Mouse (Mus musculus) megakaryocyte-erythroid progenitor cell, adult 5-6 weeks (primary cell): Measurements from ENCODE around the gene Prpf40b. TPM values are rescaled to one million over a fixed set of nuclear protein-coding genes. Genes with fewer than 3 reads are reported as not detected.
"Not testable (repeated sequence)": the region's sequence is repeated elsewhere in the genome, so short reads cannot be mapped to it uniquely, and the experiment has no call there.

Experiments used
- ATAC-seq: replicated peaks from 2 replicates; pipeline ENCODE4 v1.8.0; 2016; ENCODE audit warnings: mild to moderate bottlenecking, inconsistent platforms; ENCODE audit not compliant: severe bottlenecking, poor library complexity, low FRiP score, low TSS enrichment
- total RNA-seq, 2 experiments: library from RNA; stranded (forward) in 1 of 2; stranded (reverse) in 1 of 2; fragments of 200-1000, 215-1000 nt in 1 of 2; fragments of >200 nt in 1 of 2; fragmentation: Nextera tagmentation in 1 of 2; gene quantifications; 2 replicates each; pipeline ENCODE4 v1.2.3; 2014 to 2017

Prpf40b gene
- total RNA-seq (2014; fragmentation: Nextera tagmentation) (26.2 and 41.2 TPM in 2 replicates), total RNA-seq (2017) (1.4 and 3.5 TPM in 2 replicates)

DNA sequence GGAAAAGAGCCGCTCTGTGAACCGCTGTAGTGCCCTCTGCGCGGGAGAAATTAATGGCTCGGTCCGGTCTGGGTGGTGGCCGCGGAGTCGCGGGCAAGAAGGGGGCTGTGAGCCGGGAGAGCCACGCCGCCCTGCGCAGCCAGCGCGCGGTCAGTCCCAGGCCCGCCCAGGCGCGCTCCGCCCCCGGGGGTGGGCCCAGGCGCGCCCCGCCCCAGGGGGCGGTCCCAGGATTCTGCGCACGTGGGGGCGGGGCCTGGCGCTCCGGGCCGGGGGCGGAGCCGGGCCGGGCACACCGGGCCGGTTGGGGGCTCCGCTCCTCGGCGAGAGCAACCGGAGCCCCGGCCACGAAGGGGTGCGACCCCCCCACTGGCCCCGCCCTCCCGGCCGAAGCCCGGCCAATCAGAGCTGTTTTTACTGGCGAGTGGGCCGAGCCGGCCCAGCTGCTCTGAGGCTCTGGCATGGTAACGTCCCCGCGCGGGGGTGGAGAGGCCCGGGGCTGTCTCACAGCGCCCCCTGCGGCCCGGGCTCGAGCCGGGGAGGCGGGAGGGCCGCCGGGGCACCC, at the start of gene Prpf40b:
TSS of gene Prpf40b (plus strand) at position 275 of the 562 bp plus-strand sequence.
- ATAC-seq, result peak; percentile 87

DNA sequence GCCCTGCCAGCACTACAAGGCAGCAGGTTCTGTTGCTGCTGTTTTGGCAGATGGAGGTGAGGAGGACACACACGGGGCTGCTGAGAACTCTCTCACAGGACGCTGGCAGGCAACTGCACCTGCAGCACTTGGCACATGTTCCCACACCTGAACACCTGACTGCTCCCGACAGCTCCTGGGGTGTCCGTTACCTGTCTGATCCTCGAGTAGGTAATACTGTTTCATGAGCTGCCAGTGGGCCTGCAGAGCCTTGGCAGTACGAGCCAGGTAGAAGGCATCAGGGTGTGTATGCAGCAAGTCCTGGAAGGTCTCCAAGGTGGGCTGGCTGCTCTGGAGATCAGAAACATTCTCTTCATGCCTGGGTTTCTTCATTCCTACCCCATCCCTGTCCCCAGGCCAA, 48.2 kb upstream of the Prpf40b start:
- not testable (repeated sequence) for ATAC-seq

DNA sequence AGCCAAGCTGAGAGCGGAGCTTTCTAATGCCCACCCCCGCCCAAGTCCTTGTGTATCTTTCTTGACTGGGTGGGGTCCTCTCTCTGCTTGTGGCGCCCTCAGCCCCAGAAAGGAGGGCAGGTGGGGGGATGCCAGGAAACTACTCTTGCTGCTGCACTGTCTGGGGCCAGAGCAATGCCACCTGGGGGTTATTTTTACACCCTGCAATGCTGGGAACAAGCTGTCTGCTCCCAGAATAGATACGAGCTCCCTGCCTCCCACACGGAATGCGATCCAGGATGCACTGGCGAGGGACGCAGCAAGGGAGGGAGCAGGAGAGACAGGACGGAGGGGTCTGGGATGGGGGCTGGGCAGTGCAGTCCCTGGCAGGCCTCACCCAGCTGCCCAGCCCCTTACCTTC, 45.9 kb upstream of the Prpf40b start:
- ATAC-seq, result no peak

DNA sequence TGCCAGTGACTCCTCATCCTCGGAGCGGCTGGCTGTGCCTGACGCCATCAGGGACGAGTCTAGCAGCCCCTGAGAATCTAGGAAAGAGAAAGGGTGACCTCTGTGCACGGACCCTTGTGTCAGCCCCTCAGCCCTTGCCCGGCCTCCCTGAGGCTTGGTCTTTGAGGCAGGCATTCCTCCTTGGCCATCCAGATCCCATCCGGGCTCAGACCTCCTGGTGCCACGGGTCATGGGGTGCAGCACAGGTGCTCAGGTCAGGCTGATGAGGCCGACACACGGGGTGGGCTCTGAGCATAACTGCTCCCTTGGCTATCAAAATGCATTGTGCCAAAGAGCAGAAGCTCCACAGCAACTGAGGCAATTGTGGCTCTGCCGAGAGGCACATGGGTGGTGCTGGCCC, 44.9 kb upstream of the Prpf40b start:
- no peak for ATAC-seq

DNA sequence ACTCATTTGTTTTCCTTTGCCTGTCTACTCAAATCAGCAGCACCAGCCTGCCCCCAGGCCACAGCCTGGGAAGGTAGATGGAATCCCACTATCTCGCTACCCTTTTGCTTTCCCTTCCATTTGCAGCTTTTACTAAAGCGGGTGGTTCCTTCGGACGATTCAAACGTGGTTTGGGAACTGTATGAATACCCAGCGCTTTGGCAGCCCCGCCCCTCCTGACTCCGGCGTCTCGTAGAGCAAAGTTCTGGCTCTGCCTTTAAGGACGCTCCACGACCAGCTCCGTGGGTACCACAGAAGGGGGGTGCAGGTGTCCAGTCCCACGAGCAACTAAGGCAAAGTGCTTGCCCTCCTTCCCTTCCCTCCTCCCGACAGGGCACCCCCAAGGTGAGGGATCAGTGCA, 43.8 kb upstream of the Prpf40b start:
- ATAC-seq, result not testable (repeated sequence)

DNA sequence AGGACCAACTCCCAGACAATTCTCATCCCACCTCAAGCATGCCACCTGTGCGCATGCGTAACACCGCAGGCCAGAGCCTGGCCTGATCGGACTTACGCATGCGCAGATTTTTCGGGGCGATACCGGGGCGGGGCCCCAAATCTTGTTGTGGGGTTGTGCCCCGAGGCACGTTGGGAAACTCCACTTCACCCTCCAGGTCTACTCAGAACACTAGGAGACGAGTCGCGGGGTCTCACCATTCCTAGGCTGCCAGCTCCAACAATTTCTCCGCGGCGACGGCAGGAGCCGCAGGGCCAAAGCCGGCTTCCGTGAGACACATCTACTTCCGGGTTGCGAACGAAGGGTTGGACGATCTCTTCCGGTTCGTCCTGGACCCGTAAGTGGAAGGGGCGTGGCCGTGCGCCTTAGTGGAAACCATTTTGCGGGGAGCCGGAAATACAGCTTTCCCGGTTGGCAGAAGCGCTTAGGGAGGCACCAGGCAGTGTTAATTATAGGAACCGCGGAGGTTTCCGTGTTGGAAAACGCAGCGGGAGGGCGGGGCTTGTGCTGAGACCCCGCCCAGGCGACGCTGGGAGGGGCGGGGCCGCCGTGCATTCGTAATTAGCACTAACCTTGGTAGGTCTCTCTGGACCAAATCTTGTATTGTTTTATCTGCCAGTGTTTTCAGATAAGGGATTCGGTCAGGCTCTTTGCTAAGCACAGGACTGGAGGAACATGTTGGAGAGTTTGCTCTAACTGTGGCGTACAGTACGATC, 43.1 kb upstream of the Prpf40b start, which contains the start of gene Mcrs1:
TSS of gene Mcrs1 (minus strand) at position 336 of the 755 bp plus-strand sequence.
- ATAC-seq, result peak; percentile 94

DNA sequence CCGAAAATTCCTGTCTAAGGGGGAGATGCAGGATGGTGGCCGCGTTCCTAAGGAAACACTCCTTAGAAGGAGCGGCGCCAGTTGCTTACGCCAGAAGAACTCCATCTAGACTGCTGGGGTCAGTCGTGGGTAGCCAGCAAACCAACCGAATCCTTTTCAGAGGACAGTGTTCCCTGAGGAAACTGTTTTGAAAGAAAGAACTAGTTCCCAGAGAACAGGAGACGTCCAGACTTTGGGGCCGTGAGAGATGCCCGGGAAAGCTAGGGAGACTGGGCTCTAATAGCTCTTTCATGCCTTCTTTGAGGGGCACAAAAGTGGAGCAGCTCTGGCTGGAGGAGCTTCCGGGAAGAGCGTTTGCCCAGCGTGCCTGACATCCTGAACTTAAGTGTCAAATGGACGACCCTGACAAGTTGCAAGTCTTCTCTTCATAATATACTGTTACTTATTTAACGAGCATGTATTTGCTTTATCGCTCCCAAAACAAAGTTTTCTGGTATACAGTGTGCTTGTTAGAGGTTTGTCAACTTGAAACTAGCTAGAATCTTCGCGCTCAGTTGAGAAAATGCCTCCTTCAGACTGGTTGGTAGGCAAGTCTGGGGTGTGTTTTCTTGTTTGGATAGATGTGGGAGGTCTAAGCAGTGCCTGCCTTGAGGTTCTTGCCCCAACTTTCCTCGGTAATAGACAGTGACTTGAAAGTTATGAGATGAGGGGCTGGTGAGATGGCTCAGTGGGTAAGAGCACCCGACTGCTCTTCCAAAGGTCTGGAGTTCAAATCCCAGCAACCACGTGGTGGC, 42.3 kb upstream of the Prpf40b start:
- peak; percentile 9; the same call in 1 of the 2 replicates for ATAC-seq

DNA sequence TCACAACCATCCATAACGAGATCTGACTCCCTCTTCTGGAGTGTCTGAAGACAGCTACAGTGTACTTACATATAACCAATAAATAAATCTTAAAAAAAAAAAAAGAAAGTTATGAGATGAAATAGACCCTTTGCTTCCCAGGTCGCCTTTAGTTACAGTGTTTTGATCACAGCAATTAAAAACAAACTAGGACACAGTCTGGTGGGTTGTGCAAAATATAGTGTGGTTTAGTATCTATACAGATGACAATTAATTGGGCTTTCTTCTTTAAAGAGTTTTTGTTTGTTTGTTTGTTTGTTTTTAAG, 41.8 kb upstream of the Prpf40b start:
- not testable (repeated sequence) for ATAC-seq

DNA sequence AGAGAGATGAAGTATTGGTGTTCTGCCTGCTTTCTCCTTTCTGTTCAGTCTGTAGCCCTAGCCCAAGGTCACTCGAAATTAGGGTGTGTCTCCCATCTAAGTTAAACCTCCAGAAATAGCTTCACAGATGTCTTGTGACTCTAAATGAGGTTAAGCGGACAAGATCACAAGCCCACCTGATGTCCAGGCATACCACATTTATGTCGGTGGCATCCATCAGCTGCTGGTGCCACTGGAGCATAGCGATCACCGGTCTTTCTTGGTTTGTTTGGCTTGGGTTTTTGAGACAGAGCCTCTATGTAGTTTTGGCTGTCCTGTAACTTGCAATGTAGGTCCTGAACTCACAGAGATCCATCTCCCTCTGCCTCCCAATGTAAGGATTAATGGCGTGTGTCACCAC, 41.1 kb upstream of the Prpf40b start:
- no peak for ATAC-seq

DNA sequence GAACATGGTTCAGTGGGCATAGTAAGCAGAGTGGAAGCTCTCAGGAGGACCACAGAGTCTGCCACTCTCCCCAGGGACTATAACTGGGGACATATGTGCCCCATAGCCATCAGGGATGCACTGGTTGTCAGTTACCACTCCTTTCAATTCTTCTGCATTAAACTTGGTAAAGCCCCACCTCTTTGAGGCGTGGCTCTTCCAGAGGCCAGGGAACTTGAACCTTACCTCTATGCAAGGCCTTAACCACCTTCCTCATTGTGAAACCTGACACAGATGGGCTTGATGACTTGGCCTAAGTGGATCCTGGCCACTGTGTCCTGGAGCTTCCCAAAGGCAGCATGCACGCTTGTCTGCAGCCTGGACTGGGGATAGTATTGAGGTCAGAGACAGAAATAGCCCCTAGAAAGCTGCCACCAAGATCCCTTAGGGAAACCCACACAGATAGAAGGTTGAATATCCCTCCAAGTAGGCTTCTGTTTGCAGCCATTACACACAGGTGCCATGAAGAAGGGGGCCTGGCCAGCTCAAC, 40.3 kb upstream of the Prpf40b start:
- ATAC-seq, result no peak

DNA sequence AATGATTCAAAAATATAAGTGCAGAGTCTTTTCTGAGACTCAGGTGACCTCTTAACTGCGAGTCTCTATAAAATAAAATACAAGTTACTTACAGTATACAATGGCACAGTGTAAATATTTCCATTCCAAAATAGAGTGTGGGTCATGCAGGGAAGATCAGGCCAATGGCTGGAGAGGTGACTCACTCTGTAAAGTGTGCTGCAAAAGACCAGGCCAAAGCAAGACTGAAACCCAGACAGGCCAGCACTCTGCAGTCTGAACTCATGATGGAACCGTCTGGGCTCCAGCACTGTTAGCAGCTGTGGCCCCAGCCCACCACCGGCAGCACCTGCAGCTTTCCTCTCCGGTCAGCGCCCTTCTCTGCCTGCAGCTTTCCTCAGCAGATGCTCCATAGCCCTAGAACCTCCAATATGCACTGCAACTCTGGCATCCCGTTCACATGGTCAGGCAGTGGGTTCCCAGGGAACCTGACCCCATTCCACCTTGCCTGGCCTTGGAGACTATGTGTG, 39.6 kb upstream of the Prpf40b start:
- no peak for ATAC-seq

DNA sequence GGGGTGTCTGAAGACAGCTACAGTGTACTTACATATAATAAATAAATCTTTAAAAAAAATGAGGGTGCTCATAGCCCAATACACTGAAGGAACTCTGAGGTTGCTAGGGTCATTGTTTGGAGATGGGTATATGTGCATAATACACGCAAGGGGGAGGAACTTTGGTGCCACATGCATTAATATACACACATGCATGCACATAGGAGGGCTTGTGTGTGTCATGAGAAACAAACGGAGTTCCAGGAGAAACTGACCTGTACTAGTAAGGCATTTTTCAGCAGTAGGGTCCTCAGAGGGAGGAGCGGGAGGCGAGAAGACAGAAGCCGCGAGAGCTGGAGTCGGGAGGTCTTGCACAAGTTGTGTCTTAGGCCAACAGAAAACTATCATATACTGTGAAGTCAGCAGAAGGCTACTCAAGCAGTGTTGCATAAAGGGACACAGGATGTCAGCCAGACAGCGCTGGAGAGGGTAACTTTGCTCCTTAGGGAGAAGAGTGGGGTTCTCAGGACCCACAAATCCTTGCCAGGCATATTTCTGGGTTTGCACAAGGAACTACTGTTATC, 35.6 kb upstream of the Prpf40b start:
- ATAC-seq, result peak; percentile 16

DNA sequence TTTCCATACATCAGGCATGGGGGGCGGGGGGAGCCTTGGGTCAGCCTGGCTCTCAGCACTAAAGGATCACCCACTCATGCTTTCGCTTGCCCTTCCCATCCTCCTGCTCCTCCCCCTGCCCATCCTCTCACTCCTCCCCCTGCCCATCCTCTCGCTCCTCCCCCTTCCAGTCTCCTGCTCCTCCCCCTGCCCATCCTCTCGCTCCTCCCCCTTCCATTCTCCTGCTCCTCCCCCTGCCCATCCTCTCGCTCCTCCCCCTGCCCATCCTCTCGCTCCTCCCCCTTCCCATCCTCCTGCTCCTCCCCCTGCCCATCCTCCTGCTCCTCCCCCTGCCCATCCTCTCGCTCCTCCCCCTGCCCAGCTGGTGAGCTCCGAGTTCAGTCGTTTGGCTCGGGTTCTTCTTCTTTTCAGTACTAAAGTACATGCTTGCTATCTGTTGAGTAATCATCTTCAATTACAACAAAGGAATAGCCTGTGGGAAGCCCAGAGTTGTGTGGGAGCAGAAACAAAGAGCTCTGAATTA, 35.1 kb upstream of the Prpf40b start:
- ATAC-seq, result peak; percentile 90

DNA sequence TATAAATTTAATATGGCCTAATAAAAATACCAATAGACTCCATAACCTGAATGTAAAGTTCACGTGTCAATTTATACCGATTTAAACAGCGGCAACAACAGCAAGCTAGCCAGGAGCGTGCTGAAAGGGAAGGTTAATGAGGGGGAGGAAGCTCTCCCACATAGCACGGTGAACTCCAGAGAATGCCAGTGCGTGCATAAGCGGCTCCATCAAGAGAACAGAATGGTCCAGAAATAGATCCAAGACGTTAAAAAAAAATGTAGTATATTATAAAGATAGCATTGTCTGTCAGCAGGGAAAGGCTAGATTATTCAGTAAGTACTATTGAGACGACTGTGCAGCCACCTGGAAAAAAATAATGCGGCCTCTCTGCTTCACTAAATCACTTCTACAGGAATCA, 32.2 kb upstream of the Prpf40b start:
- ATAC-seq, result no peak

DNA sequence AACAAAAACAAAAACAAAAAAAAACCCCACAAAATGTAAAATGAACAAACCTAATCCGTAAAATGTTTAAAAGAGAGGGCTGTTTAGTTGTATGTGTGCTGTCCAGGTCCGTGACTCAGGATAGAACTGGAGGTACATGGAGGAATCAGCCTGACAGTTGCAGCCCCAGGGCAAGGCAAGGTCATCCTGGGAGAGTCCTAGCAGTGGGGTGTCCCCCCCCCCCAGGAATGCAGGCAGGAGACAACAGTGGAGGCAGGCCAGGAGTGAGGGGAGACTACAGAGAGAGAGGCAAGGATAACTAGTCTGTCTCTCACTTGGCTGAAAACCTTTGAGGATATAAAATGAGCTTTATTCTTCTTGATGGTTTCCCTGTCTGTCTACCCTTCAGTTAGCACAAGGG, 30.5 kb upstream of the Prpf40b start:
- no peak for ATAC-seq

DNA sequence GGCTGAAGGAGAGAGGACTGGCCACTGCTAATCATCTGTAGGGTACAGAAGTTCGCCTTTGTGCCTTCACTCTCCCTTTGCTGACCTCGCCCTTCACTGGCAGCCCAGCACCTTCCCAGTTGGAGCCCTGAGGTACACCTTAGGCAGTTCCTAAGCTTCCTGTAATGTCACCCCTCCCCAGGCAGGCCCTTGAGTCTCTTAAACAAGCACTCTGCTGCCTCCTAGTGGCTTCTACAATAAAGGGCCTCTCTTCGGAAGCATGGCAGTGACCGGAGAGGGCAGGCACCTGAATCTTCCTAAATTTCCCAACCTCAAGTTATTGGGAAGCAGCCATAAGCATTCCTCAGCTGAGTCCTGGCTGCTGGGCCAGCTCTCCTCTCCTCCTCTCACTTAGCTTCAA, 29.2 kb upstream of the Prpf40b start:
- ATAC-seq, result peak; percentile 95

DNA sequence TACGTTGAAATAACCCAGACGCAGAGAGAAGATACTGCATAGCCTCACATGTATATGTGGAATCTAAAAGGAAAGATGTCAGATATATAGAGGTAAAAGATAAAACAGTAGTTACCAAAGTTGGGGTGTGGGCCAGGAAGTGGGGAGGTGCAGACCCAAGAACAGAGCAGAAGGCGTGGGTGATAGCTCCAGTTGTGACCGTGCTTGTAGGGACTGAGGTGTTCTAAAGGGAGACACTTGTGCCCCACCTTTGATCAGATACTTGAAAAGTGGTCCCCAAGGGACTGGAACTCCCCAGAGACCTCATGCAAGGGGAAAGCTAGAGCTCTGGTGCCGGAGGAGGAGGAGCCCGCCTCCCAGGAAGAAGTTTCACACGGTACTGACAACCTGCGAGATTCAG, 18.8 kb upstream of the Prpf40b start:
- ATAC-seq, result no peak

DNA sequence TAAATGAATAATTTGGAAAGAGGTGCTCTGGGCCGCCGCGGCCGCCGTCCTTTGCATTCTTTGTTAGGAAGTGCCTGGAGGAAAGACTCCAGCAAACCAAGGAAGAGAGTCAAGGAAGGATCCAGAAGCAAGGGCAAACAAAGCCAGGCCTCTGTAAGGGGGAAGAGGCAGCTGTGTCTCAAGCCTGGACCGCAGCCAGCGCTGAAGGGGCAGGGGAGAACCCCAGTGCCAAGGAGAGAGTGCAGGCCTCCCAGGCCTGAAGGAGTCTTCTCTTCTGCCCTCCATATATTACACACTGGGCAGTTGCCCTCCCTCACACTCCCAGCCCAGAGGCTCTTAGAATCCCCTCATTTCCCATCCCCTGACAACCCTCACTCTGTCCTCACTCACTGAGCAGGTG, 16.6 kb upstream of the Prpf40b start:
- no peak for ATAC-seq

DNA sequence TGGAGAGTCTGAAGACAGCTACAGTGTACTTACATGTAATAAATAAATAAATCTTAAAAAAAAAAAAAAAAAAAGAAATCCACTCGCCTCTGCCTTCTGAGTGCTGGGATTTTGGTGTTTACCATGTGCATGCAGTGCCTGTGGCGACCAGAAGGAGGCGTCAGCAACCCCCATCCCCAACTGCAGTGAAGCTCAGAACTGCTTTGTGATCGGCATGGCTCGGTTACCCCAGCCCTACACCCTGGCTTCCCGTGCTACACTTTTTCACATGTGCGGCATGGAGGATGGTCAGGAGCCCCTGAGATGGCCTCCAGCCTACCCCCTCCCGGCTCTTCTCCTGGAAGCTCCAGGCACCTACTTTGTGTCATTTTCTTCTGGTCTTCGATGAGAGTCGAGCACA, 11.4 kb upstream of the Prpf40b start:
- ATAC-seq, result no peak
